Comparison of ENCODE assay signal across 12 mouse cellular contexts in the genomic region with DNA sequence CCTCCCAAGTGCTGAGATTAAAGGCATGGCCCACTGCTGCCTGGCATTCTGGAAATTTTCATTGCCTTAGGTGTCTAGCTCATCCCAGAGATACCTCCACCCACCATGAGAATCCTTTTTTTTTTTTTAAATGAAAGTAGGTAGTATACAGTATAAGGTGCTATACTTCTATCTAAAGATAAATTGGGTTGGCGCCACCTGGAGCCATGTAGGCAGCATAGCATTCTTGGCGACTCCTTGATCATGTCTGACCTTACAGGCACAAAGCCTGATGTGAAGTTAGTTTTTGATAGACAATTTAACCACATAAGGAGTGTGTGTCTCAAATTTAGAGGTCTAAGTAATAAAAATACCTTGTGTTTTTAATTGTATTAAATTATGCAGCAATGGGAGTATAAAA.
A peak's percentile ranks its signal among the peaks of the same experiment; 100 is the strongest.
DNase-seq lines count a peak whose midpoint lies in the region; ATAC-seq and TF ChIP-seq lines count a peak whose summit lies in the region.
"Had no signal": no experiment of that assay in that cellular context is flagged by ENCODE, and none has a peak within 500 bp of the region (broad histone marks: within the 10 kb centered on the region; RNA-seq: fewer than 3 reads in every experiment).

No protein-coding gene starts in this region.

- no peak overlapping the region for H3K4me2 ChIP-seq in midbrain, embryonic 14.5 days (ENCODE audit: low read length)
- no peak overlapping the region for H3K4me2 ChIP-seq in midbrain, embryonic 13.5 days (replicated peaks)
- H3K4me2 ChIP-seq: embryonic facial prominence, embryonic 12.5 days; heart, embryonic 11.5 days; lung, embryonic 15.5 days; neural tube, embryonic 13.5 days had no signal

- H3K9me3 ChIP-seq in midbrain, embryonic 14.5 days (ENCODE audit: control insufficient read depth, low read length), result no peaks in the 10 kb centered on the region
- no peaks in the 10 kb centered on the region for H3K9me3 ChIP-seq in midbrain, embryonic 13.5 days
- H3K9me3 ChIP-seq: embryonic facial prominence, embryonic 12.5 days; lung, embryonic 15.5 days; neural tube, embryonic 13.5 days had no signal

- H3K36me3 ChIP-seq in midbrain, embryonic 14.5 days (ENCODE audit: control insufficient read depth, insufficient read depth, low read length), result no peaks in the 10 kb centered on the region
- no peaks in the 10 kb centered on the region for H3K36me3 ChIP-seq in midbrain, embryonic 13.5 days
- H3K36me3 ChIP-seq: embryonic facial prominence, embryonic 12.5 days; lung, embryonic 15.5 days; neural tube, embryonic 13.5 days had no signal

- H3K27ac ChIP-seq in gastrocnemius, adult 2 months, result no peak overlapping the region
- no peak overlapping the region for H3K27ac ChIP-seq in midbrain, embryonic 14.5 days (replicated peaks; ENCODE audit: low read depth, low read length)
- H3K27ac ChIP-seq in midbrain, embryonic 13.5 days, result no peak overlapping the region
- H3K27ac ChIP-seq: embryonic facial prominence, embryonic 12.5 days; lung, embryonic 15.5 days; neural tube, embryonic 13.5 days had no signal

- no peak overlapping the region for H3K9ac ChIP-seq in midbrain, embryonic 14.5 days (replicated peaks; ENCODE audit: low read length)
- H3K9ac ChIP-seq in midbrain, embryonic 13.5 days (replicated peaks), result no peak overlapping the region
- H3K9ac ChIP-seq: embryonic facial prominence, embryonic 12.5 days; lung, embryonic 15.5 days; neural tube, embryonic 13.5 days had no signal

- no peak for ATAC-seq in midbrain, embryonic 14.5 days (ENCODE audit: low FRiP score, low TSS enrichment)
- ATAC-seq in midbrain, embryonic 13.5 days, result no peak; the same call in 1 of the 2 replicates

- intact Hi-C loops in gastrocnemius, adult 2 months (cut with DNase I), result no loop called here

- H3K4me3 ChIP-seq in gastrocnemius, adult 2 months, result no peak overlapping the region
- H3K4me3 ChIP-seq in midbrain, embryonic 14.5 days (replicated peaks; ENCODE audit: low read depth, low read length), result no peak overlapping the region
- no peak overlapping the region for H3K4me3 ChIP-seq in midbrain, embryonic 13.5 days (replicated peaks)
- H3K4me3 ChIP-seq: embryonic facial prominence, embryonic 12.5 days; lung, embryonic 15.5 days; neural tube, embryonic 13.5 days had no signal

- H3K27me3 ChIP-seq in midbrain, embryonic 14.5 days (ENCODE audit: control insufficient read depth, insufficient read depth, low read length), result no peaks in the 10 kb centered on the region
- no peaks in the 10 kb centered on the region for H3K27me3 ChIP-seq in midbrain, embryonic 13.5 days
- H3K27me3 ChIP-seq: embryonic facial prominence, embryonic 12.5 days; lung, embryonic 15.5 days; neural tube, embryonic 13.5 days had no signal

- TF ChIP-seq CTCF in gastrocnemius, adult 2 months (IDR thresholded peaks at IDR 0.05), result peak; percentile 36

- 57% methylated on average over 2 of the region's 2 CpGs for WGBS in midbrain, embryonic 14.5 days
- 54% methylated on average over 2 of the region's 2 CpGs for WGBS in midbrain, embryonic 13.5 days

- H3K4me1 ChIP-seq in midbrain, embryonic 14.5 days (ENCODE audit: control insufficient read depth, insufficient read depth, low read length), result no peaks in the 10 kb centered on the region
- H3K4me1 ChIP-seq in midbrain, embryonic 13.5 days (replicated peaks), result no peaks in the 10 kb centered on the region
- H3K4me1 ChIP-seq: neural tube, embryonic 13.5 days had no signal

- no peak for DNase-seq in gastrocnemius, adult 2 months
- DNase-seq in gastrocnemius, adult 8-10 months (ENCODE audit: low spot score in 2 of 2), result no peak
- peak; percentile 52 for DNase-seq in midbrain, embryonic 14.5 days
- peak; percentile 33 for DNase-seq in brain, adult 2 months (ENCODE audit: low read depth, low spot score)
- peak; percentile 22 for DNase-seq in lung, postnatal 10 days
- DNase-seq in right cerebral cortex, postnatal 36 days (ENCODE audit: low spot score in 2 of 2), result no peak
- DNase-seq in adrenal gland, postnatal 10 days, result no peak

Comparison
In these comparisons a context has a peak if more than half of its experiments do, and no peak if none do; other contexts are left out.
1. DNase-seq: peak in midbrain, embryonic 14.5 days (single experiment), brain, adult 2 months (single experiment) and lung, postnatal 10 days (single experiment); none in gastrocnemius, adult 2 months (single experiment), gastrocnemius, adult 8-10 months (0 of 2), right cerebral cortex, postnatal 36 days (0 of 2) and adrenal gland, postnatal 10 days (single experiment).